Mouse (Mus musculus) liver, embryonic 13.5 days (tissue): ENCODE measurements around the gene Tnks2. TPM values are rescaled to one million over a fixed set of nuclear protein-coding genes. Genes with fewer than 3 reads are reported as not detected.

Source experiments
- ATAC-seq: fragments of 200-750 bp; cut with Nextera tagmentation; 2 replicates; pipeline ENCODE4 v1.8.0; 2017; ENCODE audit warnings: low read depth, mild to moderate bottlenecking, moderate number of reproducible peaks, moderate library complexity
- DNase-seq: peaks from one replicate; pipeline ENCODE4 v3.0.0; 2022
- H3K27ac ChIP-seq: fragments of 300-500 bp; sonication (generic); 2 replicates; pipeline ENCODE4 v1.5.1; 2015; ENCODE audit warnings: moderate library complexity, mild to moderate bottlenecking, inconsistent platforms
- H3K27me3 ChIP-seq: fragments of 300-500 bp; sonication (generic); 2 replicates; pipeline ENCODE4 v1.6.1; 2015; ENCODE audit warnings: mild to moderate bottlenecking, inconsistent platforms
- H3K36me3 ChIP-seq: fragments of 300-500 bp; sonication (generic); 2 replicates; pipeline ENCODE4 v1.6.1; 2015; ENCODE audit warnings: mild to moderate bottlenecking, inconsistent platforms
- H3K4me1 ChIP-seq: fragments of 300-500 bp; sonication (generic); replicated peaks from 2 replicates; pipeline ENCODE4 v1.6.1; 2015; ENCODE audit warnings: inconsistent platforms
- H3K4me2 ChIP-seq: fragments of 300-500 bp; sonication (generic); 2 replicates; pipeline ENCODE4 v1.6.1; 2015; ENCODE audit warnings: inconsistent platforms, mild to moderate bottlenecking, moderate library complexity
- H3K4me3 ChIP-seq: fragments of 300-500 bp; sonication (generic); replicated peaks from 2 replicates; pipeline ENCODE4 v1.5.1; 2015; ENCODE audit warnings: mild to moderate bottlenecking, inconsistent platforms
- H3K9ac ChIP-seq: fragments of 300-500 bp; sonication (generic); 2 replicates; pipeline ENCODE4 v1.6.1; 2015; ENCODE audit warnings: mild to moderate bottlenecking, inconsistent platforms
- H3K9me3 ChIP-seq: fragments of 300-500 bp; sonication (generic); replicated peaks from 2 replicates; pipeline ENCODE4 v1.6.1; 2016; ENCODE audit warnings: inconsistent platforms
- WGBS: fragments of 180-500 bp; shearing (Covaris S2); methylation state at CpG from one replicate; pipeline ENCODE4 v1.1.7; 2015; ENCODE audit not compliant: insufficient replicate concordance; 5-methylcytosine and 5-hydroxymethylcytosine counted together
- polyA plus RNA-seq: library from polyadenylated mRNA; unstranded; fragments of >200 nt; fragmentation: Nextera tagmentation; extraction: Ambion mirVana; gene quantifications from 2 replicates; pipeline ENCODE4 v1.2.1, GENCODE M21; 2015

The Tnks2 gene
- polyA plus RNA-seq, 1 experiment from 2014 or later, result 14.5 TPM

DNA sequence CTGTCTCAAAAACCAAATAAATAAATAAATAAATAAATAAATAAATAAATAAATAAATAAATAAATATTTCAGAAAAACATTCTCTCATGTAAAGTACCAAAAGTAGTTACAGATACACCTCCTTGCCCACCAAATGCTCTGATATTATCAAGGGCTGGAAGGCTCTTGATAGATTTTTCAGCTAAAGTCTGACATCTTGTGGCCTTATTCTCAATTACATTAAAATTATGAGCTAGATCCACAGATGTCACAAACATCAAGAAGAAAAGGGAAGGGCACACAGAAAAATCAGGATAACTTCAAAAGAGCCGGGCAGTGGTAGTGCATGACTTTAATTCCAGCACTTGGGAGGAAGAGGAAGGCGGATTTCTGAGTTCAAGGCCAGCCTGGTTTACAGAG is 88.0 kb downstream of the Tnks2 start:
- Histone ChIP-seq H3K4me3 (no peak overlapping the region), H3K4me1 (peaks cover 34% of the 10 kb centered on the region), H3K9ac (no peak overlapping the region), H3K36me3 (no peaks in the 10 kb centered on the region), H3K27me3 (peaks cover 15% of the 10 kb centered on the region), H3K9me3 (no peaks in the 10 kb centered on the region), H3K4me2 (no peak overlapping the region), H3K27ac (no peak overlapping the region)
- ATAC-seq (no peak), DNase-seq (no peak)
- WGBS, result 23% methylated on average over 2 of the region's 2 CpGs

GRCm38 (mm10) chr19:36922936-36923335 is 88.9 kb downstream of the Tnks2 start:
- Histone ChIP-seq H3K4me3 (no peak overlapping the region), H3K27me3 (peaks cover 9% of the 10 kb centered on the region), H3K27ac (no peak overlapping the region), H3K4me1 (peaks cover 37% of the 10 kb centered on the region), H3K9ac (no peak overlapping the region), H3K36me3 (no peaks in the 10 kb centered on the region), H3K4me2 (no peak overlapping the region), H3K9me3 (no peaks in the 10 kb centered on the region)
- WGBS, result 63% methylated on average over 3 of the region's 3 CpGs
- ATAC-seq (no peak), DNase-seq (no peak)

DNA sequence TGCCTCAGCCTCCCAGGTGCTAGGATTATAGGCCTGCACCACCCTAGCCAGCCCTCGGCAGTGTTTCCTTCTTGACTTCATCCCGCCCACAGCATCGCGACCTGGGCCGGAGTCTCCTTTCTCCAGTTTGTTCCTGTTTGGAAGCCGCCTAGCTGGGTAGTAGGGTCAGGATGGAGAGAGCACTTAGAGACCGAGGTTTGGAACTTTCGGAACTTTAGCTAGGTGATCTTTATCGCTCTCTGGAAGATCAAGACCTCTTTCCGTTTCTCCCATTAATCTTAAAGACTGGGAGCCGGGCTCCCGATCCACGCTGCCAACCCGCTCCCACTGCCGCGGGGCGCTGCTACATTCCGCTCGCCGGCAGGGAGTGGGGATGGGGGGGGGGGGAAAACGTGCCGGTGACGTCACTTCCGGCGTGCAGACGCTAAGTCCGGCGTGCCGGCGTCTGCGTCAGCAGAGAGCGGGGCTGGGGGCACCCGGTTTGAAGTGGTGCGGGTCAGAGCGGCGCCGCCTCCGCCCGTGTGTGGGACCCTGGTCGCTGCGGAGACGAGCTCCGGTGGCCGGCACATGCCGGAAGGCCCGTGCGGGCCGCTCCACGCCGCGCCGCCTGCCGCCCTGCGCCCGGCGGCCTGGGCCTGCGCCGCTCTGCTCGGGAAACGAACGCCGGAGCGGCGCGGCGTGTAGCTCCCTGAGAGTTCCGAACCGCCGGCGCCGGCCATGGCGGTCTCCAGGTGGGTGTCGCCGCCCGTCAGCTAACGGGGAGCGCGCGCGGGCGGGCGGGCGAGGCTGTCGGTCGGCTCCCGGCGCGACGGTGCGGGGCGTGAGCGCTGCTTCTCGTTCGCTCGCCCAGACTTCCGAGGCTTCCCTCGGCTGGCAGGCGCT is 91.9 kb downstream of the Tnks2 start, which contains the start of gene Btaf1:
TSS of gene Btaf1 (plus strand) at position 409 of the 882 bp plus-strand sequence.
- H3K9me3 ChIP-seq, result no peaks in the 10 kb centered on the region
- H3K27ac ChIP-seq, result peak within 1 kb of the TSS; percentile 98

GRCm38 (mm10) chr19:36926553-36927236 is 92.7 kb downstream of the Tnks2 start:
- Histone ChIP-seq H3K4me3 (peak overlapping the region; percentile 81), H3K27me3 (no peaks in the 10 kb centered on the region), H3K27ac (peak overlapping the region; percentile 98), H3K9me3 (no peaks in the 10 kb centered on the region), H3K36me3 (peaks cover 2% of the 10 kb centered on the region; the same call in 1 of the 2 replicates), H3K4me2 (peak overlapping the region; percentile 92), H3K4me1 (peaks cover 52% of the 10 kb centered on the region), H3K9ac (peak overlapping the region; percentile 96)
- no peak for DNase-seq
- WGBS, result under 1% methylated on average over 26 of the region's 26 CpGs
- no peak for ATAC-seq

More for the DNA sequence above, 91.9 kb downstream of the Tnks2 start, which contains the start of gene Btaf1:
- peak; percentile 76 for DNase-seq
- peak within 1 kb of the TSS; percentile 81 for H3K4me3 ChIP-seq
- peak within 1 kb of the TSS; percentile 96 for H3K9ac ChIP-seq
- peaks cover 46% of the 10 kb centered on the region for H3K4me1 ChIP-seq
- peak; percentile 93 for ATAC-seq
- H3K36me3 ChIP-seq, result peaks cover 2% of the 10 kb centered on the region; the same call in 1 of the 2 replicates
- peak within 1 kb of the TSS; percentile 92 for H3K4me2 ChIP-seq
- under 1% methylated on average over 89 of the region's 98 CpGs for WGBS
- H3K27me3 ChIP-seq, result no peaks in the 10 kb centered on the region

- Histone ChIP-seq H3K4me1 (peaks cover 62% of the 10 kb centered on the region), H3K4me3 (peak overlapping the region; percentile 81), H3K4me2 (peak overlapping the region; percentile 92), H3K9me3 (no peaks in the 10 kb centered on the region), H3K27me3 (no peaks in the 10 kb centered on the region), H3K9ac (peak overlapping the region; percentile 96), H3K27ac (peak overlapping the region; percentile 98), H3K36me3 (peaks cover 2% of the 10 kb centered on the region; the same call in 1 of the 2 replicates)
- ATAC-seq, result no peak
- WGBS, result 56% methylated on average over 6 of the region's 6 CpGs
- DNase-seq, result no peak
These were observed 93.8 kb downstream of the Tnks2 start for GRCm38 (mm10) chr19:36927800-36928361.

- no peaks in the 10 kb centered on the region for H3K27me3 ChIP-seq
- no peak for DNase-seq
- H3K4me2 ChIP-seq, result no peak overlapping the region
- peak overlapping the region; percentile 29 for H3K27ac ChIP-seq
- no peak for ATAC-seq
- H3K9ac ChIP-seq, result no peak overlapping the region
- no peak overlapping the region for H3K4me3 ChIP-seq
- H3K36me3 ChIP-seq, result peaks cover 2% of the 10 kb centered on the region; the same call in 1 of the 2 replicates
- H3K9me3 ChIP-seq, result no peaks in the 10 kb centered on the region
- H3K4me1 ChIP-seq, result peaks cover 68% of the 10 kb centered on the region
These were observed 95.8 kb downstream of the Tnks2 start for GRCm38 (mm10) chr19:36929816-36930215.

DNA sequence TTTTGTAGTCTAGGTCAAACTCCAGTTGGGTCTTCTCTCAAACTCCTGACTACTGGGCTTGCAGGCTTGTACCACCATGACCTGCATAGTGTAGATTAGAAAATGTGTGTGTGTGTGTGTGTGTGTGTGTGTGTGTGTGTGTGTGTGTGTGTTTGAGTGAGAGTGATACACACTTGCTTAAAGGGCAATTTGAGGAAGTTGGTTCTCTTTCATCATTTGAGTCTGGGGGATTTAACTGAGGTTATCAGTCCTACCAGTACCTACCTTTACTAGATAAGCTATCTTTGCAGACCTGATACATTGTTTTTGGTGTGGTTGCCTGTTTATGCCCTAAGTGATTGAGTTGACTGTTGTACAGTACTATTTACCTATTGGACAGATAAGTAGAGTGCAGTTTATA is 98.1 kb downstream of the Tnks2 start:
- ATAC-seq (no peak), DNase-seq (no peak)
- peak overlapping the region; percentile 58 for H3K27ac ChIP-seq
- peaks cover 8% of the 10 kb centered on the region; the same call in 1 of the 2 replicates for H3K36me3 ChIP-seq
- no peak overlapping the region for H3K4me3 ChIP-seq
- H3K4me1 ChIP-seq, result peaks cover 79% of the 10 kb centered on the region
- H3K4me2 ChIP-seq, result no peak overlapping the region; the same call in 1 of the 2 replicates
- no peaks in the 10 kb centered on the region for H3K27me3 ChIP-seq
- H3K9me3 ChIP-seq, result no peaks in the 10 kb centered on the region
- peak overlapping the region; percentile 41; the same call in 1 of the 2 replicates for H3K9ac ChIP-seq

DNA sequence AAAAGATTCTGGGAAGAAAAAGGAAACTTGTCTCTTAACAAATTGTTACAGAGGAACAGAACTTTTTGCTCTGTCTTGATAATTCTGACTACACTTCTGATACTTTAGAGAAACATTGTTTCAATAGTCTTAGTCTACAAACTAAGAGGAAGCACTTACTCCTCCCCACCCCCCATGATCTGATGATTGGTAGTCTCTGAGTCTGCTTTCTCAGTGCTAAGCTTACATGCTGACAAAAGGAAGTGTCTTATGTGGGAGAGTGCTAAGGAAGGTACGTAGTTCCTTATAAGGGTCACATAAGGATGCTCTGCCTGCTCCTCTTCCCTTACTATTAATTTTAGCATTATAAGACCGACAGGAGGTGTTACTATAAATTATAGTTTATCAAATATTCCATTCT is 98.6 kb downstream of the Tnks2 start:
- ATAC-seq, result no peak
- no peaks in the 10 kb centered on the region for H3K9me3 ChIP-seq

DNA sequence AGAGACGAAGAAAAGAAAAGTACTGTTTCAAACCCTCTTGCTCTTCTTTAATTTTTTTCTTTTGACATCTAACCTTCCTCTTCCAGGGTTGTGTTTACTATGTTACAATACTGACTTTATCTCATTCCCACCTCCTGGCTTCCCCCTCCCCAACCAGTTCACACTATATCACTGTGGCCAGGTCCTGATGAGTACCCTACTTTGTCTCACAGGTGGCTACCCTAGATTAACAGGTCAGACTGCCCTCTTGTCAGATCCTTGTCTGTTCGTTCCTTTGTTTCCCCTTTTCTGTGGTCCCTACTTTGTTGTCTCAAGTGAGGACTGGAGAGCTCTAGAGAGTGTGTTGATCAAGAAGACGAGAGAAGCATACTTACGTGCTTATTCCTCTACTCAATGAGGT is 102.3 kb downstream of the Tnks2 start:
- Histone ChIP-seq H3K27me3 (no peaks in the 10 kb centered on the region), H3K4me3 (no peak overlapping the region), H3K9ac (no peak overlapping the region), H3K4me2 (no peak overlapping the region), H3K36me3 (0 out of 2 replicates have a peak, but pooled peaks cover 6% of the 10 kb centered on the region), H3K27ac (no peak overlapping the region), H3K9me3 (no peaks in the 10 kb centered on the region), H3K4me1 (peaks cover 64% of the 10 kb centered on the region)
- ATAC-seq (peak; percentile 56), DNase-seq (no peak)
- 50% methylated on average over 4 of the region's 4 CpGs for whole genome bisulfite sequencing

More for the DNA sequence above, 98.6 kb downstream of the Tnks2 start:
- DNase-seq, result no peak
- Histone ChIP-seq H3K36me3 (peaks cover 8% of the 10 kb centered on the region; the same call in 1 of the 2 replicates), H3K4me2 (no peak overlapping the region), H3K4me3 (no peak overlapping the region), H3K27me3 (no peaks in the 10 kb centered on the region), H3K9ac (no peak overlapping the region), H3K27ac (no peak overlapping the region), H3K4me1 (peaks cover 76% of the 10 kb centered on the region)
- 49% methylated on average over 2 of the region's 2 CpGs for WGBS

GRCm38 (mm10) chr19:36938008-36938407 is 104.0 kb downstream of the Tnks2 start:
- DNase-seq (no peak), ATAC-seq (no peak)
- Histone ChIP-seq H3K27ac (no peak overlapping the region), H3K4me2 (no peak overlapping the region), H3K27me3 (no peaks in the 10 kb centered on the region), H3K4me1 (peaks cover 50% of the 10 kb centered on the region), H3K4me3 (no peak overlapping the region), H3K36me3 (0 out of 2 replicates have a peak, but pooled peaks cover 6% of the 10 kb centered on the region), H3K9ac (no peak overlapping the region), H3K9me3 (no peaks in the 10 kb centered on the region)

DNA sequence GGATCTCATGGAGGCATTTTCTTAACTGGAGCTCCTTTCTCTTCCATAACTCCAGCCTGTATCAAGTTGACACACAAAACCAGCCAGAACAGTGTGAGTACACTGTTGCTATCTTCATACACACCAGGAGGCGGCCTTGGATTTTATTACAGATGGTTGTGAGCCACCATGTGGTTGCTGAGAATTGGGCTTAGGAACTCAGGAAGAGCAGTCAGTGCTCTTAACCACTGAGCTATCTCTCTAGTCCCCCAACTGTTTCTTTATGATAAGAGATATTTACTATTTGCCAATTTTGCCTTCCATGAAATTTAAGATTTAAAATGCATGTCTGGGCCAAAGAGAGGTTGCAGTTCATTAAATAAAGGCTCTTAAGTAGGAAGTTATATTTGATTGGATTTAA is 106.0 kb downstream of the Tnks2 start:
- 30% methylated on average over 1 of the region's 1 CpGs for WGBS
- DNase-seq (no peak), ATAC-seq (peak; percentile 69)
- H3K4me3 ChIP-seq, result no peak overlapping the region
- H3K9ac ChIP-seq, result no peak overlapping the region
- peaks cover 42% of the 10 kb centered on the region for H3K4me1 ChIP-seq
- no peaks in the 10 kb centered on the region for H3K27me3 ChIP-seq
- H3K4me2 ChIP-seq, result no peak overlapping the region
- peak overlapping the region; percentile 13; the same call in 1 of the 2 replicates for H3K27ac ChIP-seq
- no peaks in the 10 kb centered on the region for H3K9me3 ChIP-seq
- H3K36me3 ChIP-seq, result peaks cover 10% of the 10 kb centered on the region
